In genomic region chr14:48370322-48370721, GRCm38 (mm10) we compare ENCODE assay signal across 7 mouse cellular contexts.
DNase-seq lines count a peak whose midpoint lies in the region; ATAC-seq and TF ChIP-seq lines count a peak whose summit lies in the region.

No protein-coding gene starts in this region.

- H3K4me2 ChIP-seq in kidney, embryonic 14.5 days (replicated peaks; ENCODE audit: low read depth, low read length) = no peak overlapping the region
- H3K4me2 ChIP-seq in midbrain, postnatal 0 days (ENCODE audit: low read depth, low read length, poor library complexity, severe bottlenecking) = no peak overlapping the region

- 0 out of 2 replicates have a peak, but pooled peaks cover 3% of the 10 kb centered on the region for H3K27me3 ChIP-seq in kidney, embryonic 14.5 days (ENCODE audit: control insufficient read depth, insufficient read depth, low read length)
- H3K27me3 ChIP-seq in midbrain, postnatal 0 days (ENCODE audit: insufficient read depth, low read length) = no peaks in the 10 kb centered on the region; the same call in 1 of the 2 replicates

- TF ChIP-seq CTCF in midbrain, postnatal 0 days (IDR thresholded peaks at IDR 0.05) = peak; percentile 90

- no peak overlapping the region for H3K4me3 ChIP-seq in kidney, embryonic 14.5 days (ENCODE audit: low read length)
- H3K4me3 ChIP-seq in midbrain, postnatal 0 days (ENCODE audit: low read depth, low read length) = no peak overlapping the region

- 0% methylated on average over 1 of the region's 1 CpGs for WGBS in kidney, embryonic 14.5 days
- 0% methylated on average over 1 of the region's 1 CpGs for WGBS in midbrain, postnatal 0 days

- peak; percentile 46 for DNase-seq in kidney, postnatal 14 days
- peak; percentile 18 to 57 for DNase-seq in CD8-positive naive resting alpha-beta T cell, adult 2 months (ENCODE audit: low read depth in 2 of 2, low spot score in 2 of 2)
- peak; percentile 60 for DNase-seq in R1 (ENCODE audit: low read depth, low spot score)
- DNase-seq in midbrain, postnatal 0 days (ENCODE audit: low spot score) = peak; percentile 89
- DNase-seq in frontal cortex, postnatal 14 days (ENCODE audit: low spot score in 2 of 2) = no peak

- H3K27ac ChIP-seq in kidney, embryonic 14.5 days (ENCODE audit: low read depth, low read length) = no peak overlapping the region
- H3K27ac ChIP-seq in midbrain, postnatal 0 days (ENCODE audit: low read depth, low read length) = no peak overlapping the region

- H3K36me3 ChIP-seq in kidney, embryonic 14.5 days (ENCODE audit: control insufficient read depth, insufficient read depth, low read length) = no peaks in the 10 kb centered on the region
- H3K36me3 ChIP-seq in midbrain, postnatal 0 days (ENCODE audit: insufficient read depth, low read length) = no peaks in the 10 kb centered on the region

- no peaks in the 10 kb centered on the region for H3K4me1 ChIP-seq in kidney, embryonic 14.5 days (ENCODE audit: control insufficient read depth, insufficient read depth, low read length)
- H3K4me1 ChIP-seq in midbrain, postnatal 0 days (ENCODE audit: insufficient read depth, low read length) = no peaks in the 10 kb centered on the region

- no peaks in the 10 kb centered on the region for H3K9me3 ChIP-seq in kidney, embryonic 14.5 days (ENCODE audit: control insufficient read depth, low read length)
- H3K9me3 ChIP-seq in midbrain, postnatal 0 days (ENCODE audit: low read length) = no peaks in the 10 kb centered on the region

- no peak for ATAC-seq in kidney, embryonic 14.5 days (ENCODE audit: low FRiP score, low TSS enrichment)
- peak; percentile 50; the same call in 1 of the 2 replicates for ATAC-seq in granulocyte monocyte progenitor cell, adult 5-6 weeks (replicated peaks; ENCODE audit: poor library complexity, severe bottlenecking)
- ATAC-seq in midbrain, postnatal 0 days (ENCODE audit: low FRiP score) = no peak

- H3K9ac ChIP-seq in kidney, embryonic 14.5 days (ENCODE audit: low read depth, low read length) = no peak overlapping the region
- H3K9ac ChIP-seq in midbrain, postnatal 0 days (replicated peaks; ENCODE audit: low read length, poor library complexity, severe bottlenecking) = no peak overlapping the region

Comparison
In these comparisons a context has a peak if more than half of its experiments do, and no peak if none do; other contexts are left out.
1. DNase-seq: peak in kidney, postnatal 14 days (single experiment), CD8-positive naive resting alpha-beta T cell, adult 2 months (2 of 2), R1 (single experiment) and midbrain, postnatal 0 days (single experiment); none in frontal cortex, postnatal 14 days (0 of 2).